Mouse (Mus musculus) left cerebral cortex, adult 8-10 months (tissue): Measurements from ENCODE around the gene Cdc42ep1. TPM values are rescaled to one million over a fixed set of nuclear protein-coding genes. Genes with fewer than 3 reads are reported as not detected.
A peak's percentile ranks its signal among the peaks of the same experiment; 100 is the strongest.

Source experiments
- DNase-seq, 2 experiments: peaks; one replicate each; pipeline ENCODE4 v3.0.0; 2022; ENCODE audit warnings: low spot score in 2 of 2
- total RNA-seq, 4 experiments: library from RNA; stranded (reverse); gene quantifications; 2 replicates each; pipeline ENCODE4 v1.2.4; 2022

Cdc42ep1 gene
- total RNA-seq, 4 experiments from 2014 or later = 16.8 to 22.9 (median 20.1) TPM

GRCm38 (mm10) chr15:78848467-78848866 lies 6.0 kb downstream of the Cdc42ep1 start:
- peak; percentile 45 to 81 for DNase-seq

- no peak for DNase-seq
Measured at GRCm38 (mm10) chr15:78849485-78849884, 7.1 kb downstream of the Cdc42ep1 start.

DNA sequence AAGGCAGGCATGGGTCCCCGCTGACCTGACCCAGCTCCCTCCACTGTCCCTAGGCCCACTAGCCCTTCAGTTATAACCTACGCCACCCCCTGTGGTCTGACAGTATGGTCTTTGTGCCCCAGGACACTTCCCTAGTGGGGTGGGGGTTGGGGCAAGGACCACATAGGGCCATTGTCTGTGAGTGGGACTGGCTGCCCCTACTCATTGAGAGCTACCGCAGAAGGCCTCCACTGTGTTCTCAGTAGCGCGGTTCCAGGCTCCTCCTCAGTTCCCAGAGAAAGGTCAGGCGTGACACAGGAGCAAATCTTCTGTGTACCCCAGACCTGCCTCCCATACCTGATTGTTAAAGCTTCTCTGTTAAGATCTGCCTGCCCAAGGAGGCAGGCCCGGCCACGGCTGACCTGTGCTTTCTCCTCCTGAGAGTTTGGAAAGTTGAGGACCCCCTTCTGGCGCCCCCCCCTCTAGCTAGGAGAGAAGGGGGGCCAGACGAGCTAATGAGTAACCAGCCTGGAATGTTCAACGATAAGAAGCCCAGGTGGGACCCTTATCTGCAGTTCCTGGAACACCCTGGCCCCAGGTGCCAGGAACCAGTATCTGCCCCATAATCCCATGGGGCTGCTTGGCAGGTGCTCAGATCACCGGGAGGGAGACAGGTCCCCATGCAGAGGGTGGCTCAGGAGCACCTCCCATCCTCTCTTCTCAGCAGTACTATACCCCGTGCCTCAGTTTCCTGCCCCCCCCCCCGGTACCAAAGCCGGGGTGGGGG lies 7.8 kb downstream of the Cdc42ep1 start:
- peak in 1 of 2 experiments; percentile 68 for DNase-seq

DNA sequence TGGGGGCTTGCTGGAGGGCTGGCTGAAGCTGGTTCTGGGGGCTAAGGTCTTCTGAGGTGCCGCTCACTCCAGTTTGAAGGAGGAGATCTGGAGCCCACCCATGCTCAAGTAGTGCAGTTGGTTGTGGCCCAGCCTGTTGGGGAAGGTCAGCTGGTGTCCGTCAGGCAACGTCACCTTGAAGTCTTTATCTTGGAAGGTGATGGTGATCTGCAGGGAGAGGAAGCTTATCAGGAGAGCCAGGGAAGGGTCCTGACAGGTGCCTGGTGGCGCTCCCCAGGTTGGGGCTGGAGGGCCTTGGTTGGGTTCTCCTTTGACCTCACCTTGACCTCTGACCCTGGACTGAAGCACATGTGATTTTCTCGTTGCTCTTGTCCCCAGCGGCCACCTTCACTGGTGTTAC lies 8.5 kb downstream of the Cdc42ep1 start:
- no peak for DNase-seq

DNA sequence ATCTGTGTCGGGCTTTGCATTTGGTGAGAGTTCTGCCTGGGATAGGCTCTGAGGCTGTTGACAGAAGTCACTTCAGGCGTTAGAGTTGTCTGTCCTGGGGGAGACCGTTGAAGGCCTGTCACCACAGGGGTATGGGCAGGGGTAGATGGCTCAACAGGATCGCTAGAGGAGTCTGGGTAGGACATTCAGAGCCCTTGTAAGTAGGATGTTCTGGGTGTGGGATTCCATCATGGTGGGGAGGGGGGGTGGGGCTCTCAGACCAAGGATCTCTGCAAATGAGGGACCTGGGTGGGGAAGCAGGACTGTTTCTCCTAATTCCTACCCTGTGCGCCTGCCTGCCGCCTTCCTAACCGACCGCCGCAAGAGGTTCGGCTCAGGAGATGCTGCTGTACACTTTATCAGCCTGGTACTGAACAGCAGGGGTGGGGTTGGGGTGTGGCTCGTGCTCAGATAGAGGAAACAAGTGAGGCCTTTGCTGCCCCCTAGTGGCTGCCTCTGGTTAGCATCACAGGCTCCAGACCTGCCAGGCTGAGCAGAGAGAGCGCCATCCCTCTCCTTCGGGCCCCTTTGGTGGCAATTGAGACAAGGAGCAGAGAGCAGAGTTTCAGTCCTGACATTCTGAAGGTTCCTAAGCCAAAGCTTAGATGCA lies 9.2 kb downstream of the Cdc42ep1 start:
- DNase-seq = peak; percentile 82

DNA sequence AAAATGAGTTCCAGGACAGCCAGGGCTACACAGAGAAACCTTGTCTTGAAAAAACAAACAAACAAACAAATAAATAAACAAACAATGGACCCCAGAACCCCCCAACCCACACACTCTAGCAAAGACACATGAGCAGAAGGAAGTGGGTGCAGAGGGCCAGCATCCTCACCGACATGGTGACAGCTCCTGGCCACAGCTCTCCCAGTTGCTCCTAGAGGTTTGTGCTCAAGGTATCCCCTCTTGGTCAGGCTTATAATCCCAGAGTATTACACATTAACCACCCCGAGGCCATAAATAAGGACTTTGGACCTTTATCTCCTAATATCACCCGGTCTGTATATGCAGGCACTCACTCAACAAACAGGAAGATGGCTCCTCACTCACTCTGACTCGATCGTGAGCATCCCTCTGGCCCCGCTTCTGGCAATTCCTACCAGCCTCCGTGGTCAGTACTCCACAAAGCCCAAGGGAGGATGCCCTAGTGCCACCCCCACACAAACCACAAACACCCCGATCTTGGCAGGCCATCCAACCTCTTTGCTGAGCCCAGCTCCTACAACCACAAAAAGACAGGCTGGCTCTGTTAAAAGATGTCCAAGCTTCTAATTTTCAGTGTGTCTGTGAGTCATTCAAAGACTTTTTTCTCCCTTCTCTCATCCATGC lies 13.0 kb downstream of the Cdc42ep1 start, which contains the start of gene Lgals2:
Lgals2 (minus strand) TSS at position 227 of the 663 bp plus-strand sequence.
- DNase-seq = no peak

DNA sequence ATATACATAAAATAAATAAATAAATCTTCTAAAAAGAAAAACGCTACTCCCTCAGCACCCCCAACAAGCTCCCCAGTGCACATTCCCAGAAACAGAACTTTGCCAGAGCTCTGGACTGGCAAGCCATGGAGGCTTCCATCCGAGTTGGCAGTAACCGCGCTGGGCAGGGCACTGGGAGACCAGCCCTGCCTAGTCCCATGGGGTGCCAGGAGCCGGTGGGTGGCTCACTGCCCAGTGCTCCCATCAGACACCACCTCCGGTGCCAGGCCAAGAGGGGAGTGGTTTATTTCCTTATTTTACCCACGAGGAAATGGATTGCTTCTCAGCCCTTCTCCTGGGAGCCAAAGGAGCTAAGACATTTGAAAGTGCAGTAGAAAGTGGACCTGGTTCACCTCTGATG lies 14.6 kb downstream of the Cdc42ep1 start:
- DNase-seq = peak in 1 of 2 experiments; percentile 67

DNA sequence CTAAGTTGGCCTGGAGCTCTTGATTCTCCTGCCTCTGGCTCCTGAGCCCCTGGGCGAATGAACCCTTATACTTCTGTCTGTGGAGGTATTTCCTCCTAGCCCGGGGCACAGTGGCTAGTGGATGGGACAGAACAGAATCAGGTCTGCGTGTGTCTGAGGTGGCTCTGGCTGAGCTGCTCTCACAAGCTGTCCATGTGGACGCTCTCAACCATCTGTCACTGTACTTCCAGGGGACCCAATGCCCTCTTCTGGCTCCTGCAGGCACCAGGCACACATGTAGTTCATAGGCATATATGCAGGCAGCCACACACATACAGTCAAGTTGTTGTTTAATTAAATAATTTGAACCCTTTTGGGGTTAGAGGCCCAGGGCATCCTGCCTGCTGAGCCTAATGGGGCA lies 16.9 kb downstream of the Cdc42ep1 start:
- no peak for DNase-seq

DNA sequence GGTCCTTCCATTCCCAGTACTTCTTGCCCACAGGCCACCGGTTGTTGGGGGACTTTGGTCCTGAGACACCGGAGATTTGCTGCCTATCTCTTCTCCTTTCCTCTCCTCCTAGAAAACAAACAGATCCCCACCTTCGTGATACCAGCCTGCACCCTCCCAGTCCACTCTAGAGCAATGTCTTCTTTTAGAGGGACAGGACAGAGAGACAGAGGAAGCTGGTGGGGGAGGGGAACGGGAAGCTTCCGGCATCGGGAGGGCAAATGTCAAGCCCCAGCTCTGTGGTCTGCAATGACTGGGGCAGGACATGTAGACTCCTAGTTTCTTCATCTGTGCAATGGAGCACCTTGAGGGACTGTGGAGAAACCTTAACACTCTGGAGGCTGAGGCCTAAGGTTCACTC lies 17.3 kb downstream of the Cdc42ep1 start:
- no peak for DNase-seq

DNA sequence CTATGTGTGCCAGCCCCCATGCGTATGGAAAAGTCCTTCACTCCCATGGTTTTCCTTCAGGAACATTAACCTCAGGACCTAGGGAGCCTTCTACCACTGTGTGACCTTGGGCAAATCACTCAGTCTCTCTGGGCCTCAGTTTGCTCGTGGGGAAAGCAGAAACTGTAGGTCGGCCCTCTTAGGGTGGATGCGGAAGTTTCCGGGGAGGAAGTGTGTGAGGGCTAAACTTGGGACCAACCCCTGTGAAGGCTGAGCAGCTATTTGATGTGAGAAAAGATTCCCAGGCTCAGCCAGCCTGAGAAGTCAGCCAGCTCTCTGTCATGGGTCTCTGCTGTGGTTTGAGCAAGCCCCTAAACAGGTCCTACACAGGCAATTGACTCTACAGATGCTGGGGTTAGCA lies 19.9 kb downstream of the Cdc42ep1 start:
- no peak for DNase-seq

- DNase-seq = no peak
Measured at GRCm38 (mm10) chr15:78863154-78863553, 20.7 kb downstream of the Cdc42ep1 start.

- no peak for DNase-seq
Measured at GRCm38 (mm10) chr15:78863852-78864253, 21.4 kb downstream of the Cdc42ep1 start.

DNA sequence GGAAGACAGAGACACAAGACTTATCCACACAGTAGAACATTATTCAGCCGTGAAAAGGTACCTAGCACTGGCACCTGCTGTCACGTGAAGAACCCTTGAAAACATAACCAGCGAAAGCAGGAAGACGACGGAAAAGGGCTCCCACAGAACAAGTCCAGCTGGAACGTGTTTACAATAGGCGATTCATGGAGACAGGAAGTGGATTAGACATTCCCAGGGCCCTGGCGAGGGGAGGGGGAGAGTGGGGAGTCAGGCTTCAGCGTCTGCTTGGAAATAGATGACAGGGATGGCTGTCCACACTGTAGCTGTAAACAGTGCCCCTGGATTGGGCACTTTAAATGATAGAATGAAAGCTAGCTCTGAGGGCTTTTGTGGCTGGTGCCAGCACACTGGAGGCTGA lies 26.0 kb downstream of the Cdc42ep1 start:
- no peak for DNase-seq

DNA sequence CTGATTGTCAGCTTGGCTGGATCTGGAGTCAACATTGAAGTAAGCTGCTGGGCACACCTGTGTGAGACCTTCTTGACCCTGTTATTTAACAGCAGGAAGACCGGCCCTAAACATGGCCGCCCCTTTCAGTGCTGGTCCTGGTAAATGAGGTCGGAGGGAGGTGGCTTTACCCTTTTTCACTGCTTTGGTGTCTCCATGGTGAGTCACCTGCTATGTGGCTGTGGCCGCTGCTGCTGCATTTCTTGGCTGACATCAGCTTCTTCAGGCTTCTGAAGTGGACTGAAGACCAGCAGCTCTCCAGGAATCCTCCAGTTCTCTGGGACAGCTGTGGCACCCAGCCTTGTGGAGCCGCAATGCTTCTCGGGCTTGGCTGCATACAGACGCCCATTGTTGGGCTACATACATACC lies 26.4 kb downstream of the Cdc42ep1 start:
- DNase-seq = no peak

DNA sequence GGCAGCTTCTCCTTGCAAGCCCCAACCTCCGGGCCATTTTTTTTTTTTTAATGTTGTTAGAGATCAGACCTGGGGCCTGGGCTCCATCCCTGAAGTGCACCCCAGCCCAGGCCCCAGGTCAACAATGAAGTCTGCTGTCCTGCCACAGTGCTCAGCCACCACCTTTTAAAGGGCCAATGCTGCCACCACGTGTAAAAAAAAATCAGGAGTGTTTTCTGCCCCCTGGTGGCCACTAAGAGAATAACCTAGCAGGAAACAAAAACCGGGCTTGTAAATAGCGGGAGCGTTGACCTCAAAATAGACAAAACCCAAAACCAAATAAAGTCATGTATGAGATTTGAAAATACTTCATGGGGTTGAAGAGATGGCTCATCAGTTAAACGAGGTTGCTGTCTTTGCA lies 27.4 kb downstream of the Cdc42ep1 start:
- DNase-seq = no peak

DNA sequence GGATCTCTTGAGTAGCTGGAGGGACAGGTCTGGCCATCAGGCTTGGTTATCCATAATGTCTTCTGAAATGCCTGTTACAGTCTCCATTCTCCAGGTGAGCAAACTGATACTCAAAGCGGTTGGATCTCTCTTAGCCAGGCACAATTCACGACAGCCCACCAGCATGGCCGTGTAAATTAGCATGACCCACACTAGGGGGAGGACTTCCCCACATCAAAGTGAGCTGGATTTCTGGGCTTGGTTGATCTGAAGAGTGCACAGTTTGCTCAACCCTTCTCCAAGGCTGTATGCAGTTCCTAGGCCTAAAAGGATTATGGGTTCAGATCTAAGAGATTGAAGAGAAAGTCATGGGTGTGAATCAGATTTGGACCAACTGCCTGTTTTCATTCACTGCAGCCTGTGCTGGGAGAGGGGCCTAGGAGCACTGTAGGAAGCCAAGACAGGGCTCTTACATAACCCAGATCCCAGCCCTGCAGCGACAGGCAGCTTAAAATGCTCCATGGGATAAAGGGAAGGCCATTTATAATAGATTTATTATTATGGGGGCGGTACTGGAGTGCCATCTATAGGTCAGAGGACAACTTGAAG lies 29.7 kb downstream of the Cdc42ep1 start:
- DNase-seq = no peak

DNA sequence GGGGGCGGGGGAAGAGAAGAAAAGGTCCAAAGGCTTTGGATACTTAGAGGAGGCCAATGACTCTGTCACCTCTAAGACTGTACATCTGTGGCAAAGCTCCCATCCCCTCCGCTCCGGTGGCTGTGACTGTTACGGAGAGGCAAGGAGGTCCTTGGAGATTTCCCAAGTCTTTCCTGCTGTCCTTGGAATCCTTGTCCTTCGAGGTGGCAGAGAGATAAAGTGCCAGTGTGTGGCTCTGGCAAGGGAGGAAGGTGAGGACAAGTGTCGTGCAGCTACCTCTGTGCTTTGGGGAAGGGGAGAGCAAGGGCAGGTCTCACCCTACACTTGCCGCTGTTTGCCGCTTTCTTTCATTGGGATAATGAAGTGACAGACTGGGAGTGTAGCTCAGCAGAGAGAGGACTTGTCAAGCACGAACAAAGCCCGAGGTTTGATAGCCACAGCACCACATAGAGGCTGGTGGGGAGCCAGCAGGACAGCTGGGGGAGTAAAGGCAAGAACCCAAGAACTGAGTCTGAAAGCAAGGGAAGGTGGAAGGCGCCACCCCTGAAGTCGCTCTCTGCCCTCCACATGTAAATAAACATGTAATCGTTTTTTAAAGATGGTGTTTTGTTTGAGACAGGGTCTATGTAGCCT lies 31.5 kb downstream of the Cdc42ep1 start:
- no peak for DNase-seq

DNA sequence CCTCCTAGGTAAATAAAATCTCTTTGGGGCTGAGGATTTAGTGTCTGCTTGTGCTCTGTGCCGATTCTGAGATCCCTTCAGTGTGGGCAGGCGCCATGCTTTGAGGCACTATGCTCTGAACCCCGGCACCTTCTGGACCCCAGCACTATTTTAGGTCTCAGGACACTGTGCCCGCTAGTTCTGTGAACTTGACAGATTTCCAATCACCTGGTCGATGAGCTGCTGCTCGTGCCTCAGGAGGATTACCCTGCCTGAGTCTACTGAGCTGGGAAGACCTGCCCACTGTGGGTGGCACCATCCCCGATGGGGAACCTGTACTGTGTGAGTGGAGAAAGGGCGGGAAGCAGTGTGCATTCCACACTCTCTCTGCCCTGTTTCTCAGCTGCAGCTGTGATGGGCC lies 32.6 kb downstream of the Cdc42ep1 start:
- no peak for DNase-seq

DNA sequence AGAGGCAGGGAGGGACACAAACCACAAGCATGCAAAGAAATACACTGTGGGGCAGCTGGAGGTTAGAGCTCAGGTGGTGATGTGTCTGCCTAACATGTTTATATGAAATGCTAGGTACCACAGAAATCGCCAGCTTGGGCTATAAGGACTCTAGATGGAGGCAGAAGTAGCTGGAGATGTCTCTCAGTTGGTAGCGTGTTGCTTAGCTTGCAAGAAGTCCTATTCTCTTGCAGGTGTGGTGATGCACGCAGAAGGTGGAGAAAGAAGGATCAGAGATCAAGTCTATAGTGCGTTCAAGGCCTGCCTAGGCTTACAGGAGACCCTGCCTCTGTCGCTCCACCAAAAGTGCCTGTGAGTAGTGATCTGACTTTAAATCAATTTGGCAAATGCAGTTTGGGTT lies 33.1 kb downstream of the Cdc42ep1 start:
- DNase-seq = no peak

- peak; percentile 54 to 65 for DNase-seq
Measured at GRCm38 (mm10) chr15:78876258-78876696, 33.9 kb downstream of the Cdc42ep1 start.
